Mouse (Mus musculus) forebrain, embryonic 12.5 days (tissue): Measurements from ENCODE around the gene Slc30a3. TPM values are rescaled to one million over a fixed set of nuclear protein-coding genes. Genes with fewer than 3 reads are reported as not detected.

Source experiments
- ATAC-seq: fragments of 200-750 bp; cut with Nextera tagmentation; 2 replicates; pipeline ENCODE4 v1.8.0; 2017; ENCODE audit warnings: moderate TSS enrichment; ENCODE audit not compliant: low FRiP score
- H3K27ac ChIP-seq: fragments of 300-500 bp; sonication (generic); 2 replicates; pipeline ENCODE4 v1.5.1; 2016; ENCODE audit warnings: mild to moderate bottlenecking
- H3K27me3 ChIP-seq: fragments of 300-500 bp; sonication (generic); 2 replicates; pipeline ENCODE4 v1.6.1; 2016; ENCODE audit warnings: mild to moderate bottlenecking
- H3K36me3 ChIP-seq: fragments of 300-500 bp; sonication (generic); replicated peaks from 2 replicates; pipeline ENCODE4 v1.6.1; 2016; ENCODE audit warnings: mild to moderate bottlenecking
- H3K4me1 ChIP-seq: fragments of 300-500 bp; sonication (generic); 2 replicates; pipeline ENCODE4 v1.6.1; 2016
- H3K4me2 ChIP-seq: fragments of 300-500 bp; sonication (generic); 2 replicates; pipeline ENCODE4 v1.6.1; 2016; ENCODE audit warnings: mild to moderate bottlenecking, moderate library complexity
- H3K4me3 ChIP-seq: fragments of 300-500 bp; sonication (generic); replicated peaks from 2 replicates; pipeline ENCODE4 v1.5.1; 2016; ENCODE audit warnings: mild to moderate bottlenecking
- H3K9ac ChIP-seq: fragments of 300-500 bp; sonication (generic); 2 replicates; pipeline ENCODE4 v1.6.1; 2016; ENCODE audit warnings: mild to moderate bottlenecking
- H3K9me3 ChIP-seq: fragments of 300-500 bp; sonication (generic); 2 replicates; pipeline ENCODE4 v1.6.1; 2016
- WGBS: fragments of 180-500 bp; shearing (Covaris S2); methylation state at CpG from one replicate; pipeline ENCODE4 v1.1.7; 2016; 5-methylcytosine and 5-hydroxymethylcytosine counted together
- polyA plus RNA-seq: library from polyadenylated mRNA; unstranded; fragments of >200 nt; fragmentation: Nextera tagmentation; extraction: Ambion mirVana; gene quantifications from 2 replicates; pipeline ENCODE4 v1.2.1, GENCODE M21; 2016

Slc30a3 gene
- polyA plus RNA-seq, 1 experiment from 2014 or later, result 2.9 TPM

DNA sequence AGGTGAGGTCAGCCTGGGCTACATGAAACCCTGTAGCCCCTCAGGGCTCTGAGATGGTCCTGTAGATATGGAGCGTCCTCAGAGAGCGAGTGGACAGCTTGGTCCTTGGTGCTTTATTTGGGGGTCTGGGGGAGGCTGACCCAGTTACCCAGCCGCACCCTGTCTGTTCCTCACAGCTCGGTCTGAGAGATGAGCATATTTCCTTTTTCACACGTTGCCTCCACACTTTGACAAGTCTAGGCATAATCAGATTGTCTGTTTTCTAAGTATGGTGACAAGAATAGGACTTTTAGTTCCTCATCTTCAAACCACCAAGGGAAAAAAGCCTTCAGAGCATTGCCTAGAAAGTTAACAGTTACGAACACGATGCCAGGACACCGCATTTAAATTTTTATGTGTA, 13.1 kb upstream of the Slc30a3 start:
- H3K9ac ChIP-seq, result no peak overlapping the region

DNA sequence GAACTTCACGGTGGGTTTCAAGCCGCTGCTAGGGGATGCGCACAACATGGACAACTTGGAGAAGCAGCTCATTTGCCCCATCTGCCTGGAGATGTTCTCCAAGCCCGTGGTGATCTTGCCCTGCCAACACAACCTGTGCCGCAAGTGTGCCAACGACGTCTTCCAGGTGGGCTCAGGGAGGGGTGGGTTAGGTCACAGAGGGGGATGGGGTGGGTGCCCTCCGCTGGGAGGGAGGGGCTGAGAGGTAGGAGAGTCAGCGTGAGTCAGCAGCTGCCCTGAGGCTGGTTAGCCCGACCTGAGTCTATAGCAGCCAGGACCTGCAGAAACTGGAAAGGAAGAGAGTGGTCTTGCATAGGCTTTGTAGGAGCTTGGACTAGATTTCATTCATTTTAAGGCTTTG, 8.9 kb upstream of the Slc30a3 start:
- Histone ChIP-seq H3K27ac (no peak overlapping the region), H3K9ac (no peak overlapping the region), H3K36me3 (no peaks in the 10 kb centered on the region), H3K4me1 (no peaks in the 10 kb centered on the region), H3K9me3 (no peaks in the 10 kb centered on the region), H3K4me3 (no peak overlapping the region), H3K27me3 (peaks cover 15% of the 10 kb centered on the region), H3K4me2 (no peak overlapping the region)
- ATAC-seq, result no peak
- 28% methylated on average over 10 of the region's 10 CpGs for WGBS

More for the DNA sequence above, 13.1 kb upstream of the Slc30a3 start:
- 90% methylated on average over 8 of the region's 8 CpGs for WGBS
- no peak for ATAC-seq
- Histone ChIP-seq H3K4me2 (no peak overlapping the region), H3K4me1 (0 out of 2 replicates have a peak, but pooled peaks cover 3% of the 10 kb centered on the region), H3K27ac (no peak overlapping the region), H3K4me3 (no peak overlapping the region), H3K27me3 (peaks cover 15% of the 10 kb centered on the region), H3K36me3 (no peaks in the 10 kb centered on the region), H3K9me3 (no peaks in the 10 kb centered on the region)

DNA sequence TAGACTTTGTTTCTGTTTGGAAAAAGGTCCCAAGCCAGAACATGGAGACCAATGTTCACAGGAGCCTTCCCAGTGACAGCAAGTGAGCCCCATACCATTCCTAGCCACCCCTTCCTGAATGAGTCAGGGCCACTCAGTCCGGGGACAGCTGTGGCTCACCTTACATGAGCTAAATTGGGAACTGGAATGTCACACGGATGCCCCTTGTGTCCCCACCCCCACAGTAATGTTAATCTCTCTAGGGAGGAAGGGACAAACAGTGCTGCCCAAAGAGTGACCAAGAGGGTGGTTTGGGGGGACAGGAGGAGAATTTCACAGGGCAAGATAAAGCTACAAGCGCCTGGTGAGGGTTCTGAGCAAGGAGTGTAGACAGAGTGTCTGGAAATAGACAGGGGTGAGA, 8.3 kb upstream of the Slc30a3 start, which contains the start of gene Trim54:
Gene Trim54, plus strand, starts transcription at position 359 of the 400 bp plus-strand sequence.
- H3K27ac ChIP-seq, result no peak within 1 kb of the TSS
- 46% methylated on average over 3 of the region's 3 CpGs for WGBS
- no peak for ATAC-seq
- no peaks in the 10 kb centered on the region for H3K4me1 ChIP-seq
- H3K4me3 ChIP-seq, result no peak within 1 kb of the TSS
- H3K9ac ChIP-seq, result no peak within 1 kb of the TSS
- no peaks in the 10 kb centered on the region for H3K36me3 ChIP-seq
- H3K9me3 ChIP-seq, result no peaks in the 10 kb centered on the region
- no peak within 1 kb of the TSS for H3K4me2 ChIP-seq
- H3K27me3 ChIP-seq, result peaks cover 15% of the 10 kb centered on the region

DNA sequence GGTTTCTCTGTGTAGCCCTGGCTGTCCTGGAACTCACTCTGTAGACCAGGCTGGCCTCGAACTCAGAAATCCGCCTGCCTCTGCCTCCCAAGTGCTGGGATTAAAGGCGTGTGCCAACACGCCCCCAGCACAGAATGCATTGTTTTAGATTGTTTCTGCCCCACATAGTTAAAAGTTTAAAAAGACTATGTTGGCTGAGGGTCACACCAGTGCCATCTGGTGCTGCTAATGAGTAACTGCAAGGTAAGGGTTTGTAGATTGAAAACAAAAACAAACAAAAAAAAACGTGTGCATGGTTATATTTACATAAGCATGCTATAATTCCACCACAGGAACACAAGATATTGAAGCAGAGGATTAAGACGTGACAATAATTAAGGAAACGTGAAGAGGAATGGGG, 2.7 kb upstream of the Slc30a3 start:
- H3K9ac ChIP-seq, result no peak overlapping the region
- H3K9me3 ChIP-seq, result no peaks in the 10 kb centered on the region
- no peaks in the 10 kb centered on the region for H3K4me1 ChIP-seq
- H3K4me2 ChIP-seq, result no peak overlapping the region
- no peaks in the 10 kb centered on the region for H3K36me3 ChIP-seq
- H3K4me3 ChIP-seq, result no peak overlapping the region
- 40% methylated on average over 7 of the region's 7 CpGs for WGBS
- H3K27me3 ChIP-seq, result peaks cover 8% of the 10 kb centered on the region; the same call in 1 of the 2 replicates
- H3K27ac ChIP-seq, result no peak overlapping the region
- no peak for ATAC-seq

DNA sequence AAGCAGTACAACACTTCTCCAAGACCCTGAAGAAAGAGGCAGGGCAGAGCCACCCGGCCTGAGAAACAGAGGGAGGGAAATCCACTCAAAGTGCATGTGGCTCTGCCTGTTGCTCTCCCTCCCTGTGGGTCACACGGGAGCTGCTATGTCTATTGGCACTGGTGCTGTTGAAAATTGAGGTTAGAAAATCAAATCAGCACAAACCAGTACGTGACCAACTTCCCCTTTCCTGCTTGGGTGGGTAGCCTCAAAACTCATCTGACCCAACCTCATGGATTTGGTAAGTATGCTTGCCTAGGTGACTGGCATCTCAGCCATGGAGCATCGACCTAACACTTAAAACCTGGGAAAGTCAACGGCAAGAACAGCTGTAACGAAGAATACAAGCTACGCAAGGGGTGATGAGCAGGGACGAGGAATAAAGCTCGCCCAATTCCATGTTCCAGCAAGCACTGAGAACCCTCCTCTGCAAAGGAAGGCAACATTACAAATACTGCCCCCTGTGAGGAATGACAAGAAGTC, 2.2 kb downstream of the Slc30a3 start, which contains the start of gene Dnajc5g:
Gene Dnajc5g, plus strand, starts transcription at position 472 of the 522 bp plus-strand sequence.
- Histone ChIP-seq H3K9ac (no peak within 1 kb of the TSS), H3K4me3 (no peak within 1 kb of the TSS), H3K9me3 (no peaks in the 10 kb centered on the region), H3K36me3 (no peaks in the 10 kb centered on the region), H3K4me1 (no peaks in the 10 kb centered on the region), H3K27me3 (0 out of 2 replicates have a peak, but pooled peaks cover 8% of the 10 kb centered on the region), H3K27ac (no peak within 1 kb of the TSS), H3K4me2 (no peak within 1 kb of the TSS)
- ATAC-seq, result no peak
- 89% methylated on average over 9 of the region's 9 CpGs for WGBS

DNA sequence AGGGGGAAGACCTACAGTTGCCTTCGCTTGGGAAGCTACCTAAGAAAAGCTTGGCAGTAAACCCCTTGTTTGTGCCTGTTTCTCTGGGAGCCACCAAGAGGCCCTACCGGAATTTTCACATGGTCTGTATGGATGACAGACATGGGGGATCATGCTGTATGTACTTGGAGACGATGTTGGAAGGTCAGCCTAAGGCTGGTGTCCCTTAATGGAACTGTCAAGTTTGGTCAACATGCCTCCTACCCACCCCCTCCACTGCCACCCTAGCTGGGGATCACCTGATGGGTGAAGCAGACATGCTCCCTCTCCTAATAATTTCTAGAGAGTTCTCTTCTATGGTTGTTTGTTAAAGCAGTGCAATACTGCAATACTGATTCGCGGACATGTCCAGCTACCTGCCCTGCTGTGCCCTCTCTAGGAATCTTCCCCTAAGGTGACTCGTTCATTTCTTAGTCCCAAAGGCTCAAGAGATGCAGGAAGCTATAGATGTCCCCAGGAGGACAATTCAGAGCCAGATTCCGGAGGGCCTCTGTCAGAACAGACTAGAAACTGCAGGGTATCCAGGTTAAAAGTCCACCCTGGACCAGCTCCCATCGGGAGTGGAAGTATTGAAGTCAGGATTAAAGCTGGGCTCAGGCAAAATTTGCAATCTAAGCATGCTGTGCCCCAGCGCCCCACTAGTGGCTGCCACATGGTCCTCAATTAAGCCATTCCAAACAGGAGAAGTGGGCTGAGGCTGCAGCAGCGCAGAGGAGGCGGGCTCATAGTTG, 12.1 kb downstream of the Slc30a3 start:
- Histone ChIP-seq H3K4me2 (no peak overlapping the region), H3K27me3 (peaks cover 82% of the 10 kb centered on the region), H3K36me3 (no peaks in the 10 kb centered on the region), H3K27ac (no peak overlapping the region), H3K4me1 (peaks cover 35% of the 10 kb centered on the region), H3K4me3 (peak overlapping the region; percentile 27; the same call in 1 of the 2 replicates), H3K9ac (no peak overlapping the region), H3K9me3 (no peaks in the 10 kb centered on the region)
- WGBS, result 23% methylated on average over 11 of the region's 11 CpGs
- no peak for ATAC-seq

DNA sequence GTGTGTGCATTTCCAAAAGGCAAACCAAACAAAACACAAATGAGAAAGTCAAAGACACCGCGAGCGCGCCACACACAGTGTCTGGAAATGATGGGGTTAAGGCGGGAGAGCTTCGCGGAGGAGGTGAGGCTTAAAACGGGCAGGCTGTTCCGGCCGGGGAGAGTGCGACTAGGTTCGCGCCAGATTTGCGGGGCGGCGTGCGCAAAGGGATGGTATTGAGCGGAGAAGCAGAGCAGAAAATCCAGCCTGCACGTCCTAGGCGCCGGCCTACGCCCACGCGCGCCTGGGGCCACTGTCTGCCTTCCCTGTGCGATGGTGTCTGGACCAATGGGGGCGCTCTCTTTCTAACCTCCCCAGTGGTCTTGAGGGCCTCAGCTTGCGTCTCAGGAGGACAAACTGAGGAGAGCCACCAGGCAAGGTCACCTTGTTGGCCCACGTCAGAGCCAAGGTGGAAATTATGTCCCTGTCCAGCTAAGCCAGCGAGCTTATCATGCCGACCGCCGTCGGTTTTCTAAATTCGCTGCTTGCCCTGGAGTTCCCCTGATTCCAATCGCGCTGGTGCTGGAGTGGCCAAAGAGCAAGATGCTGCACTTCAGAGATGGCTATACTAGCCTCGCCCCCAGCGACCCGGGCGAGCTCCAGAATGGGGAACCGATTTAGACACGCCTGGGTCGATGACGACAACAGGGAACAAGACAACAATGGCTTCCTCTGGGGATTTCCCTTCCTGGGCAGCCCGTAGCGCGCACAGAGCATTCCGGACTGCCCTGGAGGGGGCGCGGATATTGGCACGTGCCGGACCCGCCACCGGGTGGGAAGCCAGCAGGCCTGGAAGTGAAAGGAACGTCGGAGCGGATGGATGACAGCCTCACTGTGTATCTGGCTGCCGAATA, 13.0 kb downstream of the Slc30a3 start:
- H3K9ac ChIP-seq, result peak overlapping the region; percentile 9; the same call in 1 of the 2 replicates
- WGBS, result under 1% methylated on average over 59 of the region's 59 CpGs

DNA sequence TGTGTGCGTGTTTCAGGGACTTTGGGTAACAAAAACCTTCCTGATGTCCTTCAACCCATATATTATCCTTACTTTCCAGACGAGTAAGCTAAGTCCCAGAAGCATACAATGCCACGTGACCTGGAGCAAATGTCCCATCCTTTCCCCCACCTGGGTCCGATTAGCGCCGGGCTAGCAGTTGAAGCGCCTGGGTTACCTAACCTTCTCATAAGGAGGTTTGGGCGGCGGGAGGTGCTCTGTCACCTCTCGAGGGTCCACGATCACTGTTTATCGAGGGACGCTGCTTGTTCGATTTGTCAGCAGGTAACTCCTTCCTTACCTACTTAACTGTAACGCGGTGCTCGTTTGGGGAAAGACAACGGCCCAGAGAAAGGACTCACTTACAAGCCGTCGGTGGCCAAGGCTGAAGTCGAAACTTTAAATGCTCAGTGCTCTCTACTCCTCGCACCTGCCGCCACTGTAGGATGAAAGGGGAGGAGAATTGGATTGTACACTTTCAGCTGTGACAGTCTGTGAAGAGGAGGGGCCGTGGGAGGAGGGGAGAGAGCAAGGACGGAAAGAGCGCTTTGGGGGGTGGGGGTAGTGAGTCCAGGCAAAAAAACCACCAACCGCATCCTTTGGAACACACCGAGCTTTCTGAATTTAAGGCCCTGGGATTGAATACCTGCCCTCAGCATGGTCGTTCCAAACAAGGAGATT, 13.8 kb downstream of the Slc30a3 start:
- 2% methylated on average over 29 of the region's 29 CpGs for WGBS
- no peak overlapping the region for H3K9ac ChIP-seq
- no peak for ATAC-seq

More for the DNA sequence above, 13.0 kb downstream of the Slc30a3 start:
- peak overlapping the region; percentile 61 for H3K4me2 ChIP-seq
- peak; percentile 22; the same call in 1 of the 2 replicates for ATAC-seq
- H3K27ac ChIP-seq, result no peak overlapping the region
- no peaks in the 10 kb centered on the region for H3K9me3 ChIP-seq
- H3K36me3 ChIP-seq, result no peaks in the 10 kb centered on the region
- H3K4me1 ChIP-seq, result peaks cover 35% of the 10 kb centered on the region
- peak overlapping the region; percentile 27 for H3K4me3 ChIP-seq
- peaks cover 88% of the 10 kb centered on the region for H3K27me3 ChIP-seq

DNA sequence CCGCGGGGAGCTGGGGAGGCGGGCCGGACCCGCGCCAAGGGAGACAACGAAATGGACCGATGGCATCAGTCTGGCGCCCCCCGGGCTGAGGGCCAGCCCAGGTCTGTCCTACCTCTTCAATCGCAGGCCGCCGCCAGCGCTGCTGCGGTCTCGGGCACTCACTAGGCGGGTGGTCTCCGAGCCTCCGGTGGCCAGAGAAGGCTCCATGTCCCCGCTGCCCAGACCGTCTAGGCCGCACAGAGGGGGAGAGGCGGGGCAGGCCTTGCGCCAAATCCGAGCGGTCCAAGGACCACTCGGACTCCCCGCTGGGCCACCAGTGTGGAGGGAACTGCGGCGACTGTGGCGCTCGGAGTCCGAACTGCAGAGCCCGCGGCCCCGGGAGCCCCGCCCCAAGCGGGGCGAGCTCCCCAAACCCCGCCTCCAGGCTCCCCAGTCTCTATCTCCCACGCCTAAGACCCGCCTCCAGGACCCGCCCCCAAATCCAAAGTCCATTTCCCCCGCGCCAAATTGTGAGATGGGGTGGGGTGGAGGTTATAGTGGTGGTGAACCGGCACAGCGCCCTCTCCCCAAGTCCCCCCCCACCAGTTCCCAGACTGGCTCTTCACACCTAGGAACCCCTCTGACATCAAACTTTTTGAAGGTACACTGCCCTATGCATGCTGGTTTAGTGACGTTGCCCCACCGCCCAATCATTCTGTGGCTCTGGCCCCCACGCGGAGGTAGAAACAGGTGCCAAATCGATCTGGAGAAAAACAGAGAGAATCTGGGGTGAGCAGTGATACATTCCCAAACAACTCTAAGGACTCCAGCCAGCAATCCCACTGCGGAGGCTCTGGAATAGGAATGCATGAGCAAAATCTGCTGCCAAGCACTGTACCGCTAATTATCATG, 14.6 kb downstream of the Slc30a3 start:
- no peaks in the 10 kb centered on the region for H3K9me3 ChIP-seq
- no peak overlapping the region for H3K27ac ChIP-seq
- no peaks in the 10 kb centered on the region for H3K36me3 ChIP-seq
- H3K4me1 ChIP-seq, result peaks cover 35% of the 10 kb centered on the region
- WGBS, result under 1% methylated on average over 54 of the region's 54 CpGs
- ATAC-seq, result peak; percentile 71
- H3K4me3 ChIP-seq, result peak overlapping the region; percentile 44
- peak overlapping the region; percentile 55; the same call in 1 of the 2 replicates for H3K9ac ChIP-seq
- H3K27me3 ChIP-seq, result peaks cover 99% of the 10 kb centered on the region
- H3K4me2 ChIP-seq, result peak overlapping the region; percentile 61

More for the DNA sequence above, 13.8 kb downstream of the Slc30a3 start:
- peaks cover 96% of the 10 kb centered on the region for H3K27me3 ChIP-seq
- H3K4me1 ChIP-seq, result peaks cover 35% of the 10 kb centered on the region
- H3K36me3 ChIP-seq, result no peaks in the 10 kb centered on the region
- H3K27ac ChIP-seq, result no peak overlapping the region
- peak overlapping the region; percentile 44; the same call in 1 of the 2 replicates for H3K4me3 ChIP-seq
- no peaks in the 10 kb centered on the region for H3K9me3 ChIP-seq
- H3K4me2 ChIP-seq, result peak overlapping the region; percentile 61

DNA sequence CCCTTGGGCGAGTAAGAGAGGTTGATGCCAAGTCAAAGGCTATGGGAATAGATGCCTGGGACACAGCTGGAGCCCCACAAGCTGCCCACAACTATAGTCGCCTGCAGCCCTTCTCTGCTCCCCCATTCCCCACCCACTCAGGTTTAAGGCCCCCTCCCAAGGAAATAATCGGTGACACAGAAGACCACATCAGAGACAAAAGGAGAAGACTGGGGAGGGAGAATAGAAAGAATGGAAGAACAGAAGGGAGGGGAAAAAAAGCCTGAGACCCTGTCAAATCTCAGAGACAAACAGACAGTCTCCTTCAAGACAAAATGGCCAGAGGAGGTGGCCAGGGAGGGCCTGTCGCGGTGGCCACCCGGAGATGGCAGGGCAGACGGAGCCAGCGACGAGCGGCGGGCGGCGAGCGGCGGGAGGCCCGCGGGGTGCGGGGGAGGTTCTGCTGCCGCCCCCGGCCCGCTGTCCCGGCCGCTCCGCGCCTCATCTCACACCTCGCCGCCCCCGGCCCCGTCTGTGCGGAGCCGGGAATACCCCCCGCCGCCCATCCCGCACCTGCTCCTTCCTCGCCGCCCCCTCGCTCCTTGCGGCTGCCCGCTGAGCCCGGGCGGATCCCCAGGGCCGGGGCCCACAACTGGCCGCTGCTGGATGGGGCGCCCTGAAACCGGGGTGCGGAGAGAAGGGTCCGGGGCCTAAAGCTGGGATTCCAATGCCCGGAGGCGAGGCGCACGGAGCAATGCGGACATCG, 15.6 kb downstream of the Slc30a3 start:
- Histone ChIP-seq H3K27me3 (peaks cover 100% of the 10 kb centered on the region), H3K27ac (no peak overlapping the region), H3K4me1 (peaks cover 35% of the 10 kb centered on the region), H3K4me2 (peak overlapping the region; percentile 61), H3K9me3 (no peaks in the 10 kb centered on the region), H3K36me3 (no peaks in the 10 kb centered on the region), H3K9ac (peak overlapping the region; percentile 55), H3K4me3 (peak overlapping the region; percentile 44)
- 2% methylated on average over 32 of the region's 53 CpGs for WGBS
- ATAC-seq, result 0 out of 2 replicates have a peak, but pooled peaks have one; percentile 2
